20 mouse cellular contexts compared by ENCODE assay signal in genomic region chr2:76435667-76436239, GRCm38 (mm10). TPM values are rescaled to one million over a fixed set of nuclear protein-coding genes. Genes with fewer than 3 reads are reported as not detected.
DNase-seq lines count a peak whose midpoint lies in the region; ATAC-seq and TF ChIP-seq lines count a peak whose summit lies in the region.
"Had no signal": no experiment of that assay in that cellular context is flagged by ENCODE, and none has a peak within 500 bp of the region (broad histone marks: within the 10 kb centered on the region; RNA-seq: fewer than 3 reads in every experiment).

No protein-coding gene starts in this region.

- H3K9ac ChIP-seq in lung, embryonic 16.5 days (ENCODE audit: low read length), result no peak overlapping the region
- no peak overlapping the region for H3K9ac ChIP-seq in kidney, embryonic 16.5 days (replicated peaks; ENCODE audit: low read length)
- no peak overlapping the region for H3K9ac ChIP-seq in forebrain, postnatal 0 days
- H3K9ac ChIP-seq: neural tube, embryonic 15.5 days had no signal

- WGBS in lung, embryonic 16.5 days, result 46% methylated on average over 7 of the region's 7 CpGs
- WGBS in kidney, embryonic 16.5 days, result 57% methylated on average over 7 of the region's 7 CpGs
- WGBS in limb, embryonic 10.5 days, result 76% methylated on average over 7 of the region's 7 CpGs
- 90% methylated on average over 7 of the region's 7 CpGs for WGBS in forebrain, postnatal 0 days

- ATAC-seq in lung, embryonic 16.5 days (ENCODE audit: low read depth), result peak; percentile 71
- ATAC-seq in kidney, embryonic 16.5 days (ENCODE audit: low FRiP score, low TSS enrichment), result peak; percentile 74
- no peak for ATAC-seq in forebrain, postnatal 0 days
- ATAC-seq: hindbrain, embryonic 16.5 days; midbrain, embryonic 16.5 days had no signal

- no peaks in the 10 kb centered on the region for H3K27me3 ChIP-seq in lung, embryonic 16.5 days (ENCODE audit: control insufficient read depth, insufficient read depth, low read depth, low read length)
- no peaks in the 10 kb centered on the region for H3K27me3 ChIP-seq in kidney, embryonic 16.5 days (ENCODE audit: insufficient read depth, low read length)
- H3K27me3 ChIP-seq in limb, embryonic 10.5 days (ENCODE audit: low read depth, poor library complexity, severe bottlenecking), result no peaks in the 10 kb centered on the region
- H3K27me3 ChIP-seq in forebrain, postnatal 0 days (ENCODE audit: insufficient read depth, low read length), result no peaks in the 10 kb centered on the region
- H3K27me3 ChIP-seq: CH12.LX; neural tube, embryonic 15.5 days had no signal

- no peak for TF ChIP-seq CTCF in forebrain, postnatal 0 days (IDR thresholded peaks at IDR 0.05; ENCODE audit: low read depth)

- H3K27ac ChIP-seq in lung, embryonic 16.5 days (ENCODE audit: low read length), result 0 out of 2 replicates have a peak overlapping the region, but pooled peaks have one; percentile 8
- H3K27ac ChIP-seq in kidney, embryonic 16.5 days (ENCODE audit: low read length), result peak overlapping the region; percentile 59; the same call in 1 of the 2 replicates
- H3K27ac ChIP-seq in limb, embryonic 10.5 days, result no peak overlapping the region
- no peak overlapping the region for H3K27ac ChIP-seq in forebrain, postnatal 0 days (ENCODE audit: low read depth, low read length)
- H3K27ac ChIP-seq: neural tube, embryonic 15.5 days had no signal

- H3K4me3 ChIP-seq in lung, embryonic 16.5 days (ENCODE audit: low read length), result no peak overlapping the region
- H3K4me3 ChIP-seq in kidney, embryonic 16.5 days (ENCODE audit: low read length), result no peak overlapping the region
- no peak overlapping the region for H3K4me3 ChIP-seq in limb, embryonic 10.5 days
- H3K4me3 ChIP-seq in forebrain, postnatal 0 days (ENCODE audit: low read depth, low read length), result no peak overlapping the region
- H3K4me3 ChIP-seq: neural tube, embryonic 15.5 days had no signal

- H3K36me3 ChIP-seq in lung, embryonic 16.5 days (ENCODE audit: control insufficient read depth, insufficient read depth, low read length), result no peaks in the 10 kb centered on the region
- no peaks in the 10 kb centered on the region for H3K36me3 ChIP-seq in kidney, embryonic 16.5 days (ENCODE audit: insufficient read depth, low read length)
- H3K36me3 ChIP-seq in limb, embryonic 10.5 days, result no peaks in the 10 kb centered on the region
- no peaks in the 10 kb centered on the region for H3K36me3 ChIP-seq in forebrain, postnatal 0 days (ENCODE audit: insufficient read depth)
- H3K36me3 ChIP-seq: neural tube, embryonic 15.5 days had no signal

- H3K4me2 ChIP-seq in lung, embryonic 16.5 days (ENCODE audit: low read depth, low read length), result no peak overlapping the region
- H3K4me2 ChIP-seq in kidney, embryonic 16.5 days (replicated peaks; ENCODE audit: low read depth, low read length), result no peak overlapping the region
- H3K4me2 ChIP-seq in forebrain, postnatal 0 days (ENCODE audit: low read depth), result no peak overlapping the region
- H3K4me2 ChIP-seq: liver, embryonic 11.5 days; neural tube, embryonic 15.5 days had no signal

- no peak for DNase-seq in lung, postnatal 14 days
- peak; percentile 16 for DNase-seq in limb, embryonic 10.5 days (ENCODE audit: low spot score)
- DNase-seq in yolk sac, embryonic 10.5 days (ENCODE audit: low spot score), result peak; percentile 46
- no peak for DNase-seq in layer of hippocampus, postnatal 10 days (ENCODE audit: low spot score in 2 of 2)
- DNase-seq in forebrain, postnatal 0 days, result no peak
- DNase-seq in adipocyte (ENCODE audit: low spot score), result no peak
- DNase-seq: adrenal gland, postnatal 36 days; cerebellum, adult 11-12 months; cerebellum, postnatal 14 days; gastrocnemius, postnatal 14 days; right cerebral cortex, postnatal 25 days had no signal

- no peaks in the 10 kb centered on the region for H3K9me3 ChIP-seq in lung, embryonic 16.5 days (ENCODE audit: control insufficient read depth, low read length)
- H3K9me3 ChIP-seq in kidney, embryonic 16.5 days (ENCODE audit: low read length), result no peaks in the 10 kb centered on the region
- H3K9me3 ChIP-seq in limb, embryonic 10.5 days (replicated peaks), result no peaks in the 10 kb centered on the region
- H3K9me3 ChIP-seq in forebrain, postnatal 0 days (ENCODE audit: low read length), result no peaks in the 10 kb centered on the region
- H3K9me3 ChIP-seq: neural tube, embryonic 15.5 days had no signal

- 0 out of 2 replicates have a peak, but pooled peaks cover 2% of the 10 kb centered on the region for H3K4me1 ChIP-seq in lung, embryonic 16.5 days (replicated peaks; ENCODE audit: control insufficient read depth, insufficient read depth, low read length)
- H3K4me1 ChIP-seq in kidney, embryonic 16.5 days (ENCODE audit: insufficient read depth, low read length), result peaks cover 14% of the 10 kb centered on the region
- H3K4me1 ChIP-seq in limb, embryonic 10.5 days, result peaks cover 45% of the 10 kb centered on the region
- H3K4me1 ChIP-seq in forebrain, postnatal 0 days (ENCODE audit: insufficient read depth), result peaks cover 12% of the 10 kb centered on the region; the same call in 1 of the 2 replicates

RNA-seq across cellular contexts. Expression of gene Osbpl6, which starts 29.4 kb away (rescaled TPM):
- polyA plus RNA-seq in lung, embryonic 16.5 days (2015; fragmentation: Nextera tagmentation; extraction: Ambion mirVana), result 20.9 and 24.1 TPM in 2 replicates
- polyA plus RNA-seq in kidney, embryonic 16.5 days (2015; fragmentation: Nextera tagmentation; extraction: Ambion mirVana), result 17.8 and 18.4 TPM in 2 replicates
- polyA plus RNA-seq in limb, embryonic 10.5 days (2016; fragmentation: Nextera tagmentation; extraction: Ambion mirVana), result 19.2 and 19.3 TPM in 2 replicates
- 10 to 100 TPM; 53.1 to 57.8 TPM for total RNA-seq in layer of hippocampus, postnatal 10 days (2021)
- total RNA-seq in forebrain, postnatal 0 days (2014; rRNA removed), result 16.2 and 17.1 TPM in 2 replicates
- polyA plus RNA-seq in forebrain, postnatal 0 days (2015; fragmentation: Nextera tagmentation; extraction: Ambion mirVana), result 19.5 and 21.6 TPM in 2 replicates
- total RNA-seq: hematopoietic stem cell, adult 5-6 weeks; MEL had no signal

Comparison
In these comparisons a context has a peak if more than half of its experiments do, and no peak if none do; other contexts are left out.
1. H3K27ac ChIP-seq: peak in lung, embryonic 16.5 days (single experiment) and kidney, embryonic 16.5 days (single experiment); none in limb, embryonic 10.5 days (single experiment) and forebrain, postnatal 0 days (single experiment).
2. DNase-seq: peak in limb, embryonic 10.5 days (single experiment) and yolk sac, embryonic 10.5 days (single experiment); none in lung, postnatal 14 days (single experiment), layer of hippocampus, postnatal 10 days (0 of 2), forebrain, postnatal 0 days (single experiment) and adipocyte (single experiment).